Mouse (Mus musculus): ENCODE data around the gene Gdpd2.

Gene Gdpd2

DNA sequence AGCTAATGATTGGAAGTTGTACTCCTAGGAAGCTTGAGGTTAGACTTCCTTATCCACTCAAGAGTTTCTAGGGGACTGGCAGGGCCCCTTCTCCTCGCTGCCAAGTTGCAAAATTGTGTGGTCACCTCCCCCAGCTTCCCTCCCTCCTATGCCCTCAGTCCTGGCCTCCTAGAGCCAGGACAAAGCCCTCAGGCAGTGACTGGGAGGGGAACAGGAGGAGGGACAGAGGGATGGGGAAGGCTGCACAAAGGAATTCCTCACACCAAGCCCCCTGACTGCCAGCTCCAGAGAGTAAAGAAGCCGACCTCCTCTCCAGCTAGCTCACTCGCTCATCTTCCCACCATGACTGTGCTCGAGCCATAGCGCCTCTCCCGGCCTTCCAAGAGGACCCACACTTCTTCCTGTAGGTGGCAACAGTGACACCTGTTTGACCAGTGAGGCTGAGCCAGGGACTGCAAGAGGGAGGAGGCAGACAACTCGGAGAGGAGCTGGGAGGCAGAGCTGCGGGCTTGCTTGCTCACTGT lies at the start of gene Gdpd2:
Gdpd2 (plus strand) TSS at position 209 of the 524 bp plus-strand sequence.
- peak in 1 of 2 experiments; percentile 21 for DNase-seq (ENCODE audit: low spot score in 2 of 2)

GRCm38 (mm10) chrX:100686527-100686926 lies 43.1 kb upstream of the Gdpd2 start:
- no peak for DNase-seq (ENCODE audit: low spot score in 2 of 2)

DNA sequence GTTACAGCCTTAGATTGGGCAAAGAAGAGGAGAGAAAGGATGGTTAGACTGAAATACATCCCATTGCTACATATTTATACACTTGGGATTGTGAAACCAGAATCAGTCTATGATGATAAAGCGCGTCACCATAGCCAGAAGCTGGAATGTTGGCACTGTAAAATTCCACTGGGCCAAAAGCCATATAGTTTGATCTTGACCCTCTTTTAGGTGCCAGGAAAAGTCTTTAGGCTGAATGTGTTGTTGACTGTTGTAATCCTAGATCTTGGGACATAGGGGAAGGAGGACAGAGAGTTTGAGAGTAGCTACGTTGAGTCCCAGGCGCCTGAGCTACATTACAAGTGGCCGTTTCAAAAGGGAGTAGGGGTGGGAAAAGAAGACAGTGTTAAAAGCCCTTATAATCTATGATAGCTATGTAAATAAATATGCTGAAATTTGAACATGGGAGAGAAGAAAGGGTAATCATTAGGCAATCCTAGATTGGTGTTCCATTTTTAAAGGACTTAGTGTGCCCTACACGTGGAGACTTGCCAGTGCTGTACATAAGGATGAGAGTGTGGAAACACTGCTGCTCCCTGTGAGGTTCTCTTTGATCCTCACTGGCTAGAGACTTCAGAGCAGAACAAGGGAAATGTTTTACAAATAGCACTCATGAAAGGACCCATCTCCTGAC lies 42.2 kb upstream of the Gdpd2 start:
- DNase-seq (ENCODE audit: low spot score in 2 of 2), result no peak

- DNase-seq (ENCODE audit: low spot score in 2 of 2), result no peak
Measured at GRCm38 (mm10) chrX:100688033-100688370, 41.7 kb upstream of the Gdpd2 start.

DNA sequence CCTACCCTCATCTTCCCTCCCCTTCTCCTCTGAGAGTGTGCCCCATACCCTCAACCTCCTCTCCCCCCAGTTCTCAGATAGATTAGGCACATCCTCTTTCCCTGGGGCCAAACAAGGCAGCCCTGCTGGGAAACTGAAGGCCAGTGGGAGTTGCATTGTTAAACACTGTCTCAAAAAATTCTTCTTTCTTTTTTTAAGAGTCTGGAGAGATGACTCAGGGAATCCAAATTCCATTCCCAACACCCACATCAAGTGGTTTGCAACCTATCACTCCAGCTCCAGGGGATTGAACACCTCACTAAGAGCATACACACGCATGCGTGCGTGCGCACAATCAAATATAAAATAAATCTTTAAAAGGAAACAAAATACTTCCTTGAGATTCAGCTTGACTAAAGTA lies 32.9 kb upstream of the Gdpd2 start:
- DNase-seq (ENCODE audit: low spot score in 2 of 2), result no peak

GRCm38 (mm10) chrX:100708032-100708431 lies 21.6 kb upstream of the Gdpd2 start:
- no peak for DNase-seq (ENCODE audit: low spot score in 2 of 2)

- no peak for DNase-seq (ENCODE audit: low spot score in 2 of 2)
Measured at GRCm38 (mm10) chrX:100716173-100716572, 13.5 kb upstream of the Gdpd2 start.

DNA sequence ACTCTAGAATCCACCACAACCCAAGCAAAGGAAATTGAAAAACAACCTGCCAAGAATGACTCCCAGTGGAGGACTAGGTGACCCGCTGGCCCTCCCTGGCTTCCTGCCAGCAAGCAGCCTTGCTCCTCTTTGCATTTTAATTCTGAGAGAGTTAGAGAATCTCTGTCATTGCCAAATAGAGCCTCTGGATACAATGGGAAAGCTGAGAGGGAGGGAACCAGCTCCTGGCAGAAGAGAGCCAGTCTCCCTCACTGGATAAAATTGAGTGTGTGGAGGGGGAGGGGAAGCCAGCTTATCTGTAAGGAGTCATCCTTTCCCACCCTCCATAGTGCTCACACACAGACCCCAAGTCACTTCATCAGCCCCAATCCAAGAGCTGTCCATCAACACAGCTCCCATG lies 726 bp upstream of the Gdpd2 start:
- DNase-seq (ENCODE audit: low spot score in 2 of 2), result no peak

DNA sequence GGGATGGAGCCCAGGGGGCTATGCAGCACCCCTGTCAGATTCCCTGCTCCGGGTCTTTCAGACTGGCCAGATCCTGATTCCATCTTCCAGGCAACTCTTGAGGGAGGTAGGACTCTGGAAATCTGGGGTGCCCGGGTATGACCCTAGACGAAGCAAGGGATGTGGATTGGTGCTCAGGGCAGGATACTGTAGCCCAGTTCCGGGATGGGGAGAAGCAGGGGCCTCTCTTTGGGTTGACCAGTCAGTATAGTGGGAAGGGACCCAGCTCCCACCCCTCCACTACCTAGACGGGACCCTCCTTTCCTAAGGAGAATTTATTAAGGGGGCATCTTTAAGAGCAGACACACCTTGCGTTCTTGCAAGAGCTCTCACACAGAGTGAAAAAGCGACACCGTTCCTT lies 593 bp downstream of the Gdpd2 start:
- no peak for DNase-seq (ENCODE audit: low spot score in 2 of 2)

GRCm38 (mm10) chrX:100734359-100734758 lies 4.7 kb downstream of the Gdpd2 start:
- DNase-seq (ENCODE audit: low spot score in 2 of 2), result no peak

DNA sequence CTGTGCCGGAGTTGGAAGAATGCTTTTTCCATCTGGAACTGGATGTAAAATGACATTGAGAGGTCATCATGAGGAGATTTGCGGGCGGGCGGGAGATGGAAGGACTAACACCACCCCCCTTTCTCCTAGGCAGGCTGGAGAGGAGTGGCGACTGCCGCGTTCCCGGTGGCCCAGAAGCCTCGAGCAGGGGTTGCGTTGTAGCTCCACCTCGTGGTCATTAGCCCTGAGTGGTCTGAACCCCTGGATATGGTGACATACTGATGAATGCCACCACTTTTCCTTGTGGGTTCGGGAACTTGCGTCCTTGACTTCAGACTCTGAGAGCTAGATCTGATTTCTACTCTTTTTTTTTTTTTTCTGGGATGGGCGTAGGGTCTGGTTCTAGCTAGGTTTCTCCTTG lies 9.2 kb downstream of the Gdpd2 start:
- peak; percentile 75 to 79 for DNase-seq (ENCODE audit: low spot score in 2 of 2)

DNA sequence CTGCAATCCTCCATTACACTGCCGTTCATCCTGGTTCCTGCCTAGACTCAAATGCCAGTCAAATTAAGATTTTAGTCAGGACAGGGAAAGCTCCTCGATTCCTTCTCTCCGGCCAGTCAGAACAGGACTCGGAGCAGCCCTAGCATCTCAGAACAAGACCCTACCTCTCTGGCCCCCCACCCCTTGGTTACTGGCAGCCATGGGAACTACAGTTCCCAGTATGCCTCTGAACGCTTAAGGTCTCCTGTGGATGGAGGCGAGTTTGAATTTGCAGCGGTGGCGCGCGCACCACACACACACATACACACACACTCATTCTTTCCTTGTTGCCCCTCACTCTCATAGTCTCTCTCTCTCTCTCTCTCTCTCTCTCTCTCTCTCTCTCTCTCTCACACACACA lies 9.8 kb downstream of the Gdpd2 start:
- peak in 1 of 2 experiments; percentile 25 for DNase-seq (ENCODE audit: low spot score in 2 of 2)

GRCm38 (mm10) chrX:100740785-100741184 lies 11.1 kb downstream of the Gdpd2 start:
- DNase-seq (ENCODE audit: low spot score in 2 of 2), result no peak

DNA sequence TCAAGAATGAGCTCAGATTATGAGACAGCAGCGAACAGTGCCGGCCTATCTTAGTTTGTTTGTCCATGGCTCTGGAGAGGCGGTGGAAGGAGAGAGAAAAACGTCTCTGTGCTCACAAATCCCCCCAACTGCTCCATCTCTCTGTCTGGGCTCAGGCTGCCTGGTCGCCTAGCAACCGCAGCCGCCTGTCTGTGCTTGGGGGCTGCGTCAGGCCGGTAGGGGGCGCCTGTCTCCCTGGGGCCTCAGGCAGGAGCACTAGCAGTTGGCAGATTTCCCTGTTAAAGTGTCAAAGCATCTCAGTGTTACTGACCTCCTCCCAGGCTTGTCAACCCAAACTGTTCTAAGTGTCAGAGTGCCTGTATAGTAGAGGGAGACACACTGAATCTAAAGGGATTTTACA lies 12.3 kb downstream of the Gdpd2 start:
- DNase-seq (ENCODE audit: low spot score in 2 of 2), result peak; percentile 79 to 82

- no peak for DNase-seq (ENCODE audit: low spot score in 2 of 2)
Measured at GRCm38 (mm10) chrX:100765855-100766254, 36.2 kb downstream of the Gdpd2 start.

GRCm38 (mm10) chrX:100767181-100767884 lies 37.7 kb downstream of the Gdpd2 start, which contains the start of gene Dlg3:
Gene Dlg3, plus strand, starts transcription at chrX:100767722.
- DNase-seq (ENCODE audit: low spot score in 2 of 2), result peak; percentile 63 to 78

GRCm38 (mm10) chrX:100767885-100768626 lies 38.4 kb downstream of the Gdpd2 start:
- no peak for DNase-seq (ENCODE audit: low spot score in 2 of 2)

DNA sequence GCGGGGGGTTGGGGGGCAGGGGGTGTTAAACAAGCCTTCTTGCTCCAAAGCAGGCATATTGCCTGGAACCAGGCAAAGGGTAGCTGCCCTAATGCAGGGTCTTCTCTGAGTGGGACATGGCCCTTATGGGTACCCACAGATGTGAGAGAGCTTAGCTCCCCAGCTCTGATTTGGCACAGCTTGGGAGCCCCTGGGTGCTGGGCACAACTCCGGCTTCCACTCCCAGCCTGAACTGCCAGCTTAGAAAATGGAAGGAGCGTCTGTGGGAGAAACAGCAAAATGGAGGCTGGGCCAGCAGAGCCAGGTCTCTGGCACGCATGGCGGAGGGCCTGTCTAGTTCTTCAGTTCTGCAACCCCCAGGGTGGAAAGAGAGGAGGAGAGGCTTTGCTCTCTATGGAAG lies 39.6 kb downstream of the Gdpd2 start:
- DNase-seq (ENCODE audit: low spot score in 2 of 2), result no peak

GRCm38 (mm10) chrX:100774341-100774811 lies 44.7 kb downstream of the Gdpd2 start:
- no peak for DNase-seq (ENCODE audit: low spot score in 2 of 2)

GRCm38 (mm10) chrX:100775405-100775804 lies 45.7 kb downstream of the Gdpd2 start:
- DNase-seq (ENCODE audit: low spot score in 2 of 2), result no peak

DNA sequence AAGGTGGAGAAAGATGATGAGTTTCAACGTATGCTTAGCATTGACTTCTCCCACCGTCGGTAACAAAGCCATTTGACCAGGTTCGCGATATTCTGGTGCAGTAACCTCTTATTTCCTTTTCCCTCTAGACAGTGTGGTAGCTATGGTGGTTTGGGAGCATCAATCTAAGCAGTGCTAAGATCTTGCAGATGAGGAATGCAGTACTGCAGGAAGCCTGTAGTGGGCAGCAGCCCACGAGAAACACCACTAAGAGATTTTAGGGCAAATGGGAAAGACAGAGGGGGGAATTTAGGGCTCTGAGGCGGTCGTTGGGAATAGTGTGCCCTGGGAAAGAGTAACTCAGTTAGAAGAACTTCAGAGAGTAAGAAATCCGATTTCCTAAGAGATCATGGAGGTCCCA lies 46.8 kb downstream of the Gdpd2 start:
- DNase-seq (ENCODE audit: low spot score in 2 of 2), result peak; percentile 64 to 76

- DNase-seq (ENCODE audit: low spot score in 2 of 2), result peak in 1 of 2 experiments; percentile 19
Measured at GRCm38 (mm10) chrX:100776985-100777654, 47.4 kb downstream of the Gdpd2 start.

All from right cerebral cortex, adult 2 months (tissue).